Mouse (Mus musculus) CH12.LX (cell line): Measurements from ENCODE around the gene Eri2. TPM values are rescaled to one million over a fixed set of nuclear protein-coding genes. Genes with fewer than 3 reads are reported as not detected.

Experiments
- DNase-seq: peaks from one replicate; pipeline ENCODE4 v3.0.0-alpha.2; 2013; ENCODE audit errors: extremely low read depth
- H3K27ac ChIP-seq: 2 replicates; pipeline ENCODE4 v1.5.1; 2012; ENCODE audit warnings: low read depth, mild to moderate bottlenecking, control low read depth, moderate library complexity; ENCODE audit not compliant: insufficient read depth
- H3K27me3 ChIP-seq: replicated peaks from 2 replicates; pipeline ENCODE3; 2012; ENCODE audit warnings: inconsistent platforms
- H3K36me3 ChIP-seq, 2 experiments: replicated peaks in 1 of 2; 2 replicates each; pipeline versions ENCODE3 to v1.6.1; 2012; ENCODE audit warnings: inconsistent platforms in 1 of 2, low read length in 1 of 2, mild to moderate bottlenecking in 1 of 2, mixed read lengths in 1 of 2, moderate library complexity in 1 of 2; ENCODE audit not compliant: control insufficient read depth in 1 of 2, insufficient read depth in 1 of 2
- H3K4me1 ChIP-seq, 2 experiments: 2 replicates each; pipeline ENCODE4 v1.6.1; 2012; ENCODE audit warnings: inconsistent platforms in 1 of 2, moderate library complexity in 1 of 2; ENCODE audit not compliant: insufficient read depth in 2 of 2, control insufficient read depth in 1 of 2
- H3K4me2 ChIP-seq: 2 replicates; pipeline ENCODE4 v1.6.1; 2012; ENCODE audit warnings: low read depth, mild to moderate bottlenecking, control low read depth; ENCODE audit not compliant: poor library complexity, insufficient read depth, severe bottlenecking
- H3K4me3 ChIP-seq, 3 experiments: fragments of 150-350 bp in 1 of 3; sonication (generic) in 1 of 3; replicated peaks in 1 of 3; 2 replicates each; pipeline versions ENCODE3 to v1.5.1; 2011 to 2012; ENCODE audit warnings: low read depth in 2 of 3, low read length in 2 of 3, mild to moderate bottlenecking in 2 of 3, moderate library complexity in 2 of 3, control low read depth in 1 of 3, improper control_type of control experiment in 1 of 3, inconsistent platforms in 1 of 3, mixed read lengths in 1 of 3; ENCODE audit not compliant: poor library complexity in 1 of 3
- H3K79me2 ChIP-seq: replicated peaks from 2 replicates; pipeline ENCODE4 v1.6.1; 2012; ENCODE audit warnings: mild to moderate bottlenecking, moderate library complexity; ENCODE audit not compliant: control insufficient read depth, poor library complexity, insufficient read depth, severe bottlenecking; ENCODE audit errors: extremely low read depth
- H3K9ac ChIP-seq: 2 replicates; pipeline ENCODE4 v1.6.1; 2012; ENCODE audit warnings: low read depth, mild to moderate bottlenecking, control low read depth, moderate library complexity; ENCODE audit not compliant: insufficient read depth
- H3K9me3 ChIP-seq: replicated peaks from 2 replicates; pipeline ENCODE3; 2012; ENCODE audit warnings: low read length, inconsistent platforms, mixed read lengths
- BHLHE40 ChIP-seq: IDR thresholded peaks from 2 replicates; pipeline ENCODE4 v1.6.1; 2011; ENCODE audit warnings: mild to moderate bottlenecking, low read depth, low read length, improper control_type of control experiment
- CHD1 ChIP-seq: IDR thresholded peaks from 2 replicates; pipeline ENCODE4 v1.6.1; 2012; ENCODE audit warnings: low read depth, low read length, improper control_type of control experiment, inconsistent platforms
- CTCF ChIP-seq, 2 experiments: IDR thresholded peaks in 1 of 2; conservative IDR thresholded peaks in 1 of 2; 2 replicates each; pipeline ENCODE4 v1.5.1; 2011 to 2012; ENCODE audit warnings: low read depth in 2 of 2, low read length in 2 of 2, improper control_type of control experiment in 1 of 2, inconsistent platforms in 1 of 2, mild to moderate bottlenecking in 1 of 2, moderate library complexity in 1 of 2
- E2F4 ChIP-seq: IDR thresholded peaks from 2 replicates; pipeline ENCODE4 v1.6.1; 2011; ENCODE audit warnings: low read depth, low read length, improper control_type of control experiment; ENCODE audit not compliant: insufficient replicate concordance
- ELF1 ChIP-seq: IDR thresholded peaks from 2 replicates; pipeline ENCODE4 v1.6.1; 2014; ENCODE audit warnings: low read depth, mild to moderate bottlenecking, inconsistent platforms, low read length, improper control_type of control experiment
- EP300 ChIP-seq: IDR thresholded peaks from 2 replicates; pipeline ENCODE4 v1.6.1; 2011; ENCODE audit warnings: low read length, improper control_type of control experiment
- ETS1 ChIP-seq: conservative IDR thresholded peaks from 2 replicates; pipeline ENCODE4 v1.6.1; 2012; ENCODE audit warnings: low read depth, mild to moderate bottlenecking, inconsistent platforms, low read length, improper control_type of control experiment, moderate library complexity
- HCFC1 ChIP-seq: IDR thresholded peaks from 2 replicates; pipeline ENCODE4 v1.6.1; 2012; ENCODE audit warnings: low read depth, mild to moderate bottlenecking, inconsistent platforms, low read length, improper control_type of control experiment
- JUND ChIP-seq: conservative IDR thresholded peaks from 2 replicates; pipeline ENCODE4 v1.6.1; 2011; ENCODE audit warnings: low read depth, low read length, improper control_type of control experiment
- KAT2A ChIP-seq: IDR thresholded peaks from 2 replicates; pipeline ENCODE4 v1.6.1; 2012; ENCODE audit warnings: low read length, improper control_type of control experiment, inconsistent platforms; ENCODE audit not compliant: insufficient replicate concordance
- MAFK ChIP-seq: IDR thresholded peaks from 2 replicates; pipeline ENCODE4 v1.6.1; 2011; ENCODE audit warnings: low read length, improper control_type of control experiment; ENCODE audit not compliant: insufficient replicate concordance
- MAZ ChIP-seq: IDR thresholded peaks from 2 replicates; pipeline ENCODE4 v1.6.1; 2012; ENCODE audit warnings: low read depth, mild to moderate bottlenecking, inconsistent platforms, low read length, improper control_type of control experiment, moderate library complexity
- NRF1 ChIP-seq: IDR thresholded peaks from 2 replicates; pipeline ENCODE4 v1.6.1; 2014; ENCODE audit warnings: low read depth, mild to moderate bottlenecking, inconsistent platforms, low read length, improper control_type of control experiment, moderate library complexity
- PAX5 ChIP-seq: IDR thresholded peaks from 2 replicates; pipeline ENCODE4 v1.6.1; 2012; ENCODE audit warnings: low read length, inconsistent platforms, mixed read lengths
- POLR2AphosphoS2 ChIP-seq: IDR thresholded peaks from 2 replicates; pipeline ENCODE4 v1.6.1; 2011; ENCODE audit warnings: low read depth, low read length, improper control_type of control experiment
- RAD21 ChIP-seq: IDR thresholded peaks from 2 replicates; pipeline ENCODE4 v1.6.1; 2011; ENCODE audit warnings: low read depth, mild to moderate bottlenecking, low read length, improper control_type of control experiment, moderate library complexity
- SIN3A ChIP-seq: IDR thresholded peaks from 2 replicates; pipeline ENCODE4 v1.6.1; 2012; ENCODE audit warnings: low read length, improper control_type of control experiment, inconsistent platforms
- SMC3 ChIP-seq: IDR thresholded peaks from 2 replicates; pipeline ENCODE4 v1.6.1; 2011; ENCODE audit warnings: low read depth, low read length, improper control_type of control experiment
- UBTF ChIP-seq: IDR thresholded peaks from 2 replicates; pipeline ENCODE4 v1.6.1; 2012; ENCODE audit warnings: low read depth, mild to moderate bottlenecking, inconsistent platforms, low read length, improper control_type of control experiment, moderate library complexity
- USF1 ChIP-seq: IDR thresholded peaks from 2 replicates; pipeline ENCODE4 v1.6.1; 2014; ENCODE audit warnings: low read depth, mild to moderate bottlenecking, inconsistent platforms, low read length, improper control_type of control experiment
- USF2 ChIP-seq: conservative IDR thresholded peaks from 2 replicates; pipeline ENCODE4 v1.6.1; 2011; ENCODE audit warnings: low read depth, low read length, improper control_type of control experiment
- ZC3H11A ChIP-seq: IDR thresholded peaks from 2 replicates; pipeline ENCODE4 v1.6.1; 2012; ENCODE audit warnings: low read depth, mild to moderate bottlenecking, inconsistent platforms, low read length, improper control_type of control experiment
- ZKSCAN1 ChIP-seq: IDR thresholded peaks from 2 replicates; pipeline ENCODE4 v1.6.1; 2012; ENCODE audit warnings: low read depth, inconsistent platforms, low read length, improper control_type of control experiment, borderline replicate concordance
- ZMIZ1 ChIP-seq: IDR thresholded peaks from 2 replicates; pipeline ENCODE4 v1.6.1; 2012; ENCODE audit warnings: low read depth, mild to moderate bottlenecking, inconsistent platforms, low read length, improper control_type of control experiment
- ZNF384 ChIP-seq: IDR thresholded peaks from 2 replicates; pipeline ENCODE4 v1.6.1; 2012; ENCODE audit warnings: low read depth, low read length, improper control_type of control experiment, inconsistent platforms
- dilution Hi-C: fragments of 300-500 bp; cut with MboI; formaldehyde crosslinking; loops from 2 replicates; pipeline ENCODE4 v1.14.3; 2020; ENCODE audit warnings: low sequenced_read_pairs; ENCODE audit not compliant: extremely low pct_unique_long_range_greater_than_20kb, extremely low pct_ligation_motif_present
- in situ Hi-C: fragments of 300-500 bp; cut with MboI; formaldehyde crosslinking; loops from 3 replicates; pipeline ENCODE4 v1.14.3; 2019; ENCODE audit warnings: low sequenced_read_pairs, low pct_ligation_motif_present, low pct_unique_long_range_greater_than_20kb, mixed read lengths
- polyA plus RNA-seq: library from polyadenylated mRNA; unstranded; fragments of >175 nt; gene quantifications from 2 replicates; pipeline ENCODE4 v1.2.1, GENCODE M21; 2012; ENCODE audit warnings: low read depth; ENCODE audit not compliant: insufficient read length
- total RNA-seq, 2 experiments: library from RNA; depleted of rRNA; stranded (reverse); fragments of 300-350 nt in 1 of 2; fragments of >200 nt in 1 of 2; gene quantifications; 2 replicates each; pipeline ENCODE4 v1.2.3; 2012 to 2014

Gene Eri2
- total and polyA plus RNA-seq, 3 experiments: 9.8 to 14.4 (median 13.6) TPM

DNA sequence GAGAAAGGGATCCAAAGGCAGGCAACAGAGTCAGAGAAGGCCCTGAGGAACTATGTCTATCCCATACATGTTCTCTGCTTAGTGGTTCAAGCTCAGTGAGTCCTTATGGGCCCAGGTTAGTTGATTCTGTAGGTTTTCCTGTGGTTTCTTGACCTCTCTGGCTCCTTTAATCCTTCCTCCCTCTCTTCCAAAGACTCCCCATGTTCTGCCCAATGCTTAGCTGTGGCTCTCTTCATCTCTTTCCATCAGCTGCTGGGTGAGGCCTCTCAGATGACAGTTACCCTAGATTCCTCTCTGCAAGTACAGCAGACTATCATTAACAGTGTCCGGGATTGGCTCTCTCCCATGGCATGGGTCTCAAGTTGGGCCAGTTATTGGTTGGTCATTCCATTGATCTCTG is 41.5 kb upstream of the Eri2 start:
- TF ChIP-seq ZMIZ1: no peak
- no peak for TF ChIP-seq E2F4
- TF ChIP-seq EP300: no peak
- TF ChIP-seq PAX5: no peak
- no peak for TF ChIP-seq POLR2AphosphoS2
- TF ChIP-seq NRF1: no peak
- no peak for TF ChIP-seq ZNF384
- TF ChIP-seq SIN3A: no peak
- no peak for TF ChIP-seq UBTF
- no peak for TF ChIP-seq CHD1
- TF ChIP-seq ZKSCAN1: no peak
- no peak for TF ChIP-seq JUND
- no peak for TF ChIP-seq USF2
- no peak for TF ChIP-seq RAD21
- H3K36me3 ChIP-seq: peaks cover 2 to 26% of the 10 kb centered on the region in 2 experiments
- dilution Hi-C loops (no loop called here), in situ Hi-C loops (no loop called here)
- H3K79me2 ChIP-seq: no peaks in the 10 kb centered on the region
- H3K27ac ChIP-seq: no peak overlapping the region
- peaks cover 0 to 5% of the 10 kb centered on the region in 2 experiments; a peak in 1 of 4 replicates for H3K4me1 ChIP-seq
- H3K9me3 ChIP-seq: no peaks in the 10 kb centered on the region
- H3K9ac ChIP-seq: no peak overlapping the region
- no peak for DNase-seq
- no peaks in the 10 kb centered on the region for H3K27me3 ChIP-seq
- no peak overlapping the region for H3K4me3 ChIP-seq
- no peak overlapping the region for H3K4me2 ChIP-seq

GRCm38 (mm10) chr7:119808723-119809122 is 14.9 kb upstream of the Eri2 start:
- H3K4me2 ChIP-seq: no peak overlapping the region
- H3K9ac ChIP-seq: no peak overlapping the region
- no peaks in the 10 kb centered on the region for H3K9me3 ChIP-seq
- in situ Hi-C loops: no loop called here
- dilution Hi-C loops: no loop called here
- no peaks in the 10 kb centered on the region for H3K79me2 ChIP-seq
- TF ChIP-seq SMC3: no peak
- no peak overlapping the region for H3K27ac ChIP-seq
- H3K27me3 ChIP-seq: no peaks in the 10 kb centered on the region
- DNase-seq: no peak
- no peak overlapping the region for H3K4me3 ChIP-seq
- H3K36me3 ChIP-seq: peaks cover 17 to 65% of the 10 kb centered on the region in 2 experiments
- H3K4me1 ChIP-seq: no peaks in the 10 kb centered on the region

DNA sequence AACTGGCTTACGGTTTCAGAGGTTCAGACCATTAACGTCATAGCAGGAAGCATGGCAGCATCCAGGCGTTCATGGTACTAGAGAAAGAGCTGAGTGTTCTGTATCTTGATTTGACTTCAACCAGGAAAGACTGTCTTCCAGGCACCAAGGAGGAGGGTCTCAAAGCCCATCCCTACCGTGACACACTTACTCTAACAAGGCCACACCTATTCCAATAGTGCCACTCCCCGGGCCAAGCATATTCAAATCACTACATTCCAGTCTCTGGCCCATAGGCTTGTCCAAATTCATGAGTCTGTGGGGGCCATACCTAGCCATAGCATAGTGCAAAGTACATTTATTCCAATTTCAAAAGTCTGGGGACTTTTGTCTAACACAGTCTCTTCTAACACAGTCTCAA is 13.5 kb upstream of the Eri2 start:
- TF ChIP-seq ZC3H11A (no peak), ZMIZ1 (no peak), ELF1 (no peak), BHLHE40 (no peak), KAT2A (no peak), CTCF (conservative IDR thresholded peaks at IDR 0.05 in 1 of 2, IDR thresholded peaks at IDR 0.05 in 1 of 2; ENCODE audit: low read depth in 2 of 2, low read length in 2 of 2) (no peak), HCFC1 (no peak), MAFK (no peak), EP300 (no peak), ETS1 (no peak), SIN3A (no peak), MAZ (no peak), USF1 (no peak)
- in situ Hi-C loops: no loop called here
- H3K36me3 ChIP-seq: peaks cover 17 to 57% of the 10 kb centered on the region in 2 experiments

More for the DNA sequence above, 13.5 kb upstream of the Eri2 start:
- H3K4me3 ChIP-seq: no peak overlapping the region
- H3K9ac ChIP-seq: no peak overlapping the region
- no peaks in the 10 kb centered on the region for H3K9me3 ChIP-seq
- no peaks in the 10 kb centered on the region for H3K4me1 ChIP-seq
- no peaks in the 10 kb centered on the region for H3K27me3 ChIP-seq
- H3K4me2 ChIP-seq: no peak overlapping the region
- dilution Hi-C loops: no loop called here
- H3K27ac ChIP-seq: no peak overlapping the region
- no peak for DNase-seq
- no peaks in the 10 kb centered on the region for H3K79me2 ChIP-seq
